Mouse (Mus musculus) fat pad, adult 2 months (tissue): ENCODE results near the gene Spryd3.

Source experiments
- DNase-seq: peaks from one replicate; pipeline ENCODE4 v3.0.0-alpha.2; 2011; ENCODE audit warnings: low read depth, low spot score; ENCODE audit errors: extremely low read depth

The Spryd3 gene

DNA sequence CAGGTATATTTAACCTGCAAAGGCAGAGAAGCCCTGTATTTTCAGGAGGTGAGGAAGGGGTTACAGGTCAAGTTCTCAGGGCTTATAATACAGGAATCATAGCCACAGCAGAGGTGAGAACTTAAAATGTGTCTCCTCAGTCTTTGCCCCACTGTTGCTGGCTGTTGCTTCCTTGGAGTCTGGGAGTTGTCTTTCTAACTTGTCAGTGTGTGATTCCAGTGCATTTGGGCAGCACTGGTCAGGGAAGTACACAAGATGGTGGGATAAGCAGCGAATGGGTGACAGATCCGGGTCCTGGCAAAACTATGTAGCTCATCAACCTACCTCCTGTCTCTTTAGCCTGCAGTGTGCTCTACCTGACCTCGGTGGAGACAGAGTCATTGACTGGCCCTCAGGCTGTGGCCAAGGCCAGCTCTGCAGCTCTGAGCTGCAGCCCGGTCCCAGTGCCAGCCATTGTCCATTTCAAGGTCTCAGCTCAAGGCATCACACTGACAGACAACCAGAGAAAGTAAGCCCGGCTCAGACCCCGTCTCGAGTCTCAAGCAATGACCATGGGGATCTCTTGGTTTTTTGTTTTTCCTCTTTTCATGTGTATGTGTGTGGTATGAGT is 21.3 kb downstream of the Spryd3 start:
- DNase-seq = no peak

DNA sequence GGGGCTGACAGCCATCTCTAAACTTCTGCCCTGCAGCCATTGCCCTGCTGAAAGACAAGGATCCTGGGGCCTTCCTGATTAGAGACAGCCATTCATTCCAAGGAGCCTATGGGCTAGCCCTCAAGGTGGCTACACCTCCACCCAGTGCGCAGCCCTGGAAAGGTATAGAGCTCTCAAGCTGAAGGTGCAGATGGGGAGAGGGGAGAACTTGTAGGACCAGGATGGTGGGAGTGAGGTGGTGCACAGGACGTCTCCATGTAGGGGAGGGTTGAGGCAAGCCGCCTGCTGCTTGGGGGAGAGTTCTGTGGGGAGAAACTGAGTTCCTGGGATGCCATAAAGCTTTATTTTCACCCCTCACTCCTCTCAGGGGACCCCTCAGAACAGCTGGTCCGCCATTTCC is 22.4 kb downstream of the Spryd3 start:
- DNase-seq = no peak

DNA sequence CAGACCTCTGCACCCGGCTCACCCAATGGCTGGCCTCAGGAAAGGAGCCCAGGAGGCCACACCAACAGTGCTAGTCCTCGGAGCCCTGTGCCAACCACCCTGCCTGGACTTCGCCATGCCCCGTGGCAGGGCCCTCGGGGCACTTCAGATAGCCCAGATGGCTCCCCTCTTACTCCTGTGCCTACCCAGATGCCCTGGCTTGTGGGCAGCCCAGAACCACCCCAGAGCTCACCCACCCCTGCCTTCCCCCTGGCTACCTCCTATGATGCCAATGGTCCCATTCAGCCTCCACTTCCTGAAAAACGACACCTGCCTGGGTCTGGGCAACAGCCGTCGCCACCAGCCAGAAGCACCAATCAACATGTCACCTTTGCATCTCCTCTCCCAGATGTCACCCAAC is 23.2 kb downstream of the Spryd3 start:
- no peak for DNase-seq

DNA sequence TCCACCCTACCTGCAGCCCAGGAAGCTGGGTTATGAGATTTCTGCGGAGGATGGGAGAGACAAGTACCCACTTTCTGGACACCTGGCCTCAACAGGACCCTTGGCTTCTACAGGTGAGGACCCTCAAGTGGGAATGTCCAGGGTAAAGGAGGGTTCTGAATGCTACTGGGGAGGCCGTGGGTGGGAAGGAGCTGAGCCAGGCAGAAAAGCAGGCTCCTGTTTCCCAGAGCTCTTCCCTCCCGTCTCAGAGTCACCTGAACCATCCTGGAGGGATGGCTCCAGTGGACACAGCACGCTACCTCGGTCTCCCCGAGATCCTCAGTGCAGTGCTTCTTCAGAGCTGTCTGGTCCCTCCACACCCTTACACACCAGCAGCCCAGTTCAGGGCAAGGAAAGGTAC is 23.9 kb downstream of the Spryd3 start:
- no peak for DNase-seq

DNA sequence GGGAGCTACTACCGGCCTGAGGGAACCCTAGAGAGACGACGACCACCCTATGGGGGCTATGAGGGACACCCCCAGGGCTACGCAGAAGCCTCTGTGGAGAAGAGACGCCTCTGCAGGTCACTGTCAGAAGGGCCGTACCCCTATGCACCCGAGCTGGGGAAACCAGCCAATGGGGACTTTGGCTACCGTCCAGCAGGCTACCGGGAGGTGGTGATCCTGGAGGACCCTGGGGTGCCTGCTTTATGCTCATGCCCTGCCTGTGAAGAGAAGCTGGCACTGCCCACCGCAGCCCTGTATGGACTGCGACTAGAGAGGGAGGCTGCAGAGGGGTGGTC is 24.6 kb downstream of the Spryd3 start:
- DNase-seq = no peak

DNA sequence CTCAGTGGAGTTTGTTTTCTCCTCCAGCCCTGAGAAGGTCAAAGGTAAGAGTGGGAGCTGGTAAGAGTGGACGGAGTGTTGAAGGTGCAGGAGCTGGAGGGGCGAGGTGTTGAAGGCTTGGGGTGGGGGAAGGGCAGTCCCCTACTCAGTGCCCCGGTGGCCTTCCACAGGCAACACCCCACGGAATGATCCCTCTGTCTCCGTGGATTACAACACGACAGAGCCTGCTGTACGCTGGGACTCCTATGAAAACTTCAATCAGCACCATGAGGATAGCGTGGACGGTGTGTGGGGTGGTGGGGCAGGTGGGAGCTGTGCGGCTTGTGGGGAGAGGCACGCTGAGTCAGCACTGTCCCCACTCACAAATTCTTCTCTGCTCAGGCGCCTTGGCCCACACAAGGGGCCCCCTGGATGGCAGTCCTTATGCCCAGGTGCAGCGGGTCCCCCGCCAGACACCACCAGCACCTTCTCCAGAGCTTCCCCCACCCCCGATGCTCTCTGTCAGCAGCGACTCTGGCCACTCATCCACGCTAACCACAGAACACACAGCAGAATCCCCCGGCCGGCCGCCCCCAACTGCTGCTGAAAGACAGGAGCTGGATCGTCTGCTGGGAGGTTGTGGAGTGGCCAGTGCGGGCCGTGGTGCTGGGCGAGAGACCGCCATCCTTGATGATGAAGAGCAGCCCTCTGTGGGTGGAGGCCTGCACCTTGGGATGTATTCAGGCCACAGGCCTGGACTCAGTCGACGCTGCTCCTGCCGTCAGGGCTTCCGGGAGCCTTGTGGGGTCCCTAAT is 25.1 kb downstream of the Spryd3 start:
- DNase-seq = no peak

DNA sequence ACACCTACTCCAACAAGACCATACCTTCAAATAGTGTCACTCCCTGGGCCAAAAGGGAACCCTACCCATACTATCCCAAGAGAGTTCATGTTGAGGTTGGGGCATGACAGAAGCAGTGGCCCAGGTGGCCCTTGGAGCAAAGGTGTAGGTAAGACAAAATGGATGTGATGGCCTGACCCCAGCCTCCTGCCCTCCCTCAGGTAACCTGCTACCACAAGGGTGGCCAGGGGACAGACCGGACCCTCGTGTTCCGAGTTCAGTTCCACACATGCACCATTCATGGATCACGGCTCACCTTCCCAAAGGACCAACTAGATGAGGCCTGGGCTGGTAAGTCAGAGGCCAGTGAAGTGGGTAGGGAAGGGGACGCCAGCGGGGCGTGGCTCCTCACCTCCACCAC is 25.8 kb downstream of the Spryd3 start:
- no peak for DNase-seq

DNA sequence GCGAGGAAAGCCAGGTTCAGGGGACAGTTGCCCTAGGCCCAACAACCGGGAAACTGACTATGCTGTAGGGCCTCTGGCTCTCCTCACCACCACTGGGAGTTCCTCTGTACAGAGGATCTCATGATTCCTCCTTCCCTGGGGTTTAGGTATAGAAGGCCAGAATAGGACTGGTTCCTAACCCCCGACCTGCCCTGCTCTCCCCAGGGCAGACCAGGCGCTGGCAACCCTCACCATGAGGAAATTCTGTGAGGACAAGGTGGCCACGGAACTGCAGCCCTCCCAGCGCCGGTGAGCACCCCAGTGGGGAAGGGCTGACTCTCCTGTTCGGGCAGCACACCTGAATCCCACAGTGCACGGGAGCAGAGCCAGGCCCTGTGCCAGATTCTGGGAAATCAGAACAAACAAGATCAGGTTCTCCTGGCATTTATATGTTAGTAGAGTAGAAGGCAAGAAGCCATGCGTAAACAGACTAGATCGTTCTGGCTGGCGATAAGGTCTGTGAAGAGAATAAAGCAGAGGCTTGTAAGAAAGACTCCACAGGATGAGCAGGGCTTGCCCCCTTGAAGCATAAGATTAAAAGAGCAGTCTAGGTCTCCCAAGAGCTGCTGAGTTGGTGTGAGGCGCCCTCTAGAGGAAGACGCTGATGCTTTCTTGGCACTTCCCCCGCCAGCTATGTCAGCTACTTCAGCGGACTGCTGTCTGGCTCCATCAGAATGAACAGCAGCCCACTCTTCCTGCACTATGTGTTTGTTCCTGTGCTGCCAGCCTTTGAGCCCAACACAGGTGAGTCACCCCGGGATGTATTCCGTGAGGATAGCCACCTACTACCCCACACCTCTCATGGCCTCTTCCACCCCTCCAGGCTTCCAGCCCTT is 27.1 kb downstream of the Spryd3 start:
- DNase-seq = no peak

DNA sequence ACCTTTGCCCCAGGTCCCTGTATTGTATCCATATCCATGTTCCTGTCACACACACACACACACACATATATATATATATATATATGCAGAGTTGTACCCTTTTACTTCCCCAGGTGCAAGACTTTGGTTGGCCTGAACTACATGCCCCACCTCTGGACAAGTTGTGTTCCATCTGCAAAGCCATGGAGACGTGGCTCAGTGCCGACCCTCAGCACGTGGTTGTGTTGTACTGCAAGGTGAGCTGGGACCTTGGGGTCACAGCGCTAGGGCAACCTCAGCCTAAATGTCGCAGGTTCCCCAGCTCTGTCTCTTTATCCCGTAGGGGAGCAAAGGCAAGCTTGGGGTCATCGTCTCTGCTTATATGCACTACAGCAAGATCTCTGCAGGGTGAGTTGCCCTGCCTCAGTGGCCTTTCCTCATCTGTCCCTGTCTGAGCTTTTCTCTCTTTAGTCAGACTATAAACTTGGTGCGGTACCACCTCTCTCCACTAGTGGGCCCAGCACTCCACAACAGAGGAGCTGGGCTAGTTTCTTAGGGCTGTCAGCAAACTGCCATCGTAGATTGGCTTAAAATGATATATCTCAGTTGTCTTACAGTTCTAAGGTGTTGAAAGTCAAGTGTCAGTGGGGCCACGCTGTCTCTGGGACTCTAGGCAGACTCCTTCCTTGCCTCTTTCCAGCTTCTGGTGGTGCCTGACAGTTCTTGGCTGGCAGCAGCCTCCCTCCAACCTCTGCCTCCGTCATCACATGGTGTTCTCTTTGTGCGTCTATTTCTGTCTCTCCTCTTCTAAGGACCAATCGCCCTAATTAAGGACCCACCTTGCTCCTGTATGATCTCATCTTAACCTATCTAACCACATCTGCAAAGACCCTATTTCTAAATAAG is 28.1 kb downstream of the Spryd3 start:
- no peak for DNase-seq

DNA sequence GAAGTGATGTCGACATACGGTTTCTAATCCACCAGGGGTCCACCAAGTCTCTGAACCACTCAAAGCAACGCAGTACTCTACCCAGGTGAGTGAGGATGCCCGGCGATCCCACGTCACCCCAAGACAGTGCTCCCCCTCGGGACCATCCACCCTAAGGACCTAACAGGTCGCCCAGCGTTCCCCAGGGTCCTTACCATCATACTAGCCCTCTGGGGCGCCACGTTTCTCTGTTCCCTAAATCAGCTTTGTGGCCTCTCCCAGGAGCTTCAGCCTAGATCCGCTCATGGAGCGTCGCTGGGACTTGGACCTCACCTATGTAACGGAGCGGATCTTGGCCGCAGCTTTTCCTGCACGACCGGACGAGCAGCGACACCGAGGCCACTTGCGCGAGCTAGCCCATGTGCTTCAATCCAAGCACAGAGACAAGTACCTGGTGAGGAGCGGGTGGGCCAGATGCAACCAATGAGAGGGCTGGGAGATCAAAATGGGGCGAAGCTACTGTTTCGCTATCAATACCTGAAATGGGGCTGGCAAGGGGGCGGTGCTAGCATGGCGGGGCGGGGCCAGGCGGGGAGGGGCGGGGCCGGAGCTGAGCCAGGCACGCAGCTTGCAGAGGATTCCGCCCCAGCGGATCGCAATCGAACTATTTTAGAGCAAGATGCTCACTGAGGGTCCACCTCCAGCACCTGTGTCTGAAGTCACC is 29.1 kb downstream of the Spryd3 start:
- no peak for DNase-seq

DNA sequence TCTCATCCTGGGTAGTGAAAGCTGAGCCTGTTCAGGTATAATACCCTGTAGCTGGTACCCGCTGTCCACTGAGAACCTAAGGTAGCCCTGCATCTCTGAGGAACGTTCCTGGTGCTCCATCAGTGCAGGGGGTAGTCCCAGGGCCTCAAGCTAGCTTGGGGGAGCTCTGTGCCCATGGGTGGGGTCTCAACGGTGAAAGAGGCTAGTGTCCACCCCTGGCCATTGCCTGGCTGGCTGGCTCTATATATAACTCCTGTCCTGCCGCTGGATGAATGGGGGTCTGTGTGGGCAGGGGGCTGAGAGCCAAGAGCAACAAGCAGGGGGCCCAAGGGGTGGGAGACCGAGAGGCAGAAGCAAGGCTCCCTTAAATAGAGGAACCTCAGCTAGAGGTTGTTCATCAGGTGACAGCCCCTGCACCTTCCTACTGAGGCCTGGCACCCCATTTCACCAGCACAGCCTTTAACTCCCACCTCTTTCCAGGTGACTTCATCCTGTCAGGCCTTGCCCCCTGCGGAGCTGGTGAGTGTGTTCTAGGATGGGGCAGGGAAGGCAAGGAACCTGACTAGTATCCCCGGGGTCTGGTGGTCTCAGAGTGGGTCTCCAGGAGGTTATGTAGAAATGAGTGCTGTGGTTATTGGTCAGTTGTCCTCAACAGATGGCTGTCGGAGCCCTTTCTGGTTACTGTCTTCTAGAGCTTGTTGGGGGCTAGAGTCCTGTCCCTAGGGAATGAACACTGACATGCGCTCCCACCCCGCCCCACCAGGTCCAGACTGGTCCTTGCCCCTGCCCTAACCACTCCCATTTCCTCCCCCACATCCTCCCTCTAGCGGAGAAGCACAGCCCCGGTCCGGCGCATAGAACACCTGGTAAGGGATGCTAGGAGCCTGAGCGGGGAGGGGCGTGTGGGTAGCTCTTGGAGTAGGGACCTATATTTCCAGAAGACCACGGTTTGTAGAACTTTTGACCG is 30.0 kb downstream of the Spryd3 start:
- DNase-seq = no peak

DNA sequence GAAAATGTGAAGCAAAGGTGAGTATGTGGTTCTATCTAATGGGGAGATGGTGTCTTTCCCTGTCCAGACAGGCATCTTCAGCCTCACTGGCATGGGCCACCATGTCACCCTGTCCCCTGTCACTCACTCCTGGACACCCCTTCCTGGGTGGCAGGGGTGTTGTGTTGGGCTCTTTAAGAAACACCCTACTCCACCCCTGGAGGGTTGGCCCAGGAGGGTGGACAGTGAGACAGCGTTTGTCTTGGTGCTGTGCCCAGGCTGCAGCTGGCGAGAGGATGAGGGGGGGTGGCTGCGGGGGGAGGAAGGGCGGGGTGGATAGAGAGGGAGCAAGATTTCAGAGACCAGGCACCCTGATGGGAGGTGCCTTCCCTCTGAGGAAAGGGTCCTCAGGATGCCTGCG is 30.7 kb downstream of the Spryd3 start:
- DNase-seq = no peak

DNA sequence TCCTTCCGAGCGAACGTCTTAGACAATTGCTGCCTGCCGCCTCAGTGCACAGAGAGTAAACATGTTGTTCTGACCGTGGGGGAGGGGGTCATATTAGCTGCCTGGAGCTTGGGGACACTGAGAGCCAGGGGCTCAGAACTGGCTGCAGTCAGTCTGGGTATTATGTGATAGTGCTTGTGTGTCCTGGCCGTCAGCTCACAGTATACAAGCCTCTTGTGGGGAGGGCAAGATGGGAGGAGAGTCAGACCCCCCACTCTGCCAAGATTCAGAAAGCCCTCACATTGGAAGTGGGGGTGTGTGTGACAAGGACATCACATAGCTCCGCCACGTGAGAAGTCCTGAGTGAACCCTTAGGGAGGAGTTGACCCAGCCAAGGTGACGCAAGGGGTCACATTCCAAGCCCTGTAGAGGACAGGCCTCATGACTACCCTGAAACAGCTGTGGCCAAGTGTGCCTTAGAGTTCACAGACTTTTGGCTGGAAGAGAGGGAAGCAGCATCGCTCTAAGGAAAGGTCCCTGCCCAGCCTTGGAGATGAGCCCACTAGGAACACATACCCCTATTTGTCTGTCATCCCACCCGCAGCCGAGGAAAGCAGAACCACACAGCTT is 32.0 kb downstream of the Spryd3 start:
- DNase-seq = no peak

DNA sequence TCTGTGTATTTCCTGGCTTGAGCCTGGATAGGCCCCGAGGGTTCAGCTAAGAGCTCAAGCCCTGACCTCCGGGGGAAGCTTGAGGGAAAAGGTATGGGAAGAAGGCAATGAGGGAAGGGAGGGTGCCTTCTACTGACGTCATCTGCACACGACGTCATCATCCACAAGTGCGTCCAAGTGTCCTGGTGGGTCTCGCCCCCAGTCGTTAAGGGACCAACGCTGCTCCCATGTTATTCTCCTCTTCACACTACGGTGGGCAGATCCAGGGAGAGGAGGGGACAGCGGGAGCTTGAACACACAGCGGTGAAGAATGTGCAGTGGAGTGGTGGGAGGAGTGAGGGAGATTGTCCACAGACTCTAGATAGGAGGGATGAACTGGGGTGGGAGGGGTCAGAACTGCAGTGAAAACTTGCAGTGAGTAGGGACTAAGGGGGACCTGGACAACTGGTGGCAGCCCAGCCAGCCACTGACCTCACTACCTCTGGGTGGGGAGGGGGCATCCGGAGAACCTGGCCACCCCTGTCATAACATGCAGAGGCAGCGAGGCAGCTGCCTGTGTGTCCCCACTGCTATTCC is 32.6 kb downstream of the Spryd3 start:
- DNase-seq = no peak

DNA sequence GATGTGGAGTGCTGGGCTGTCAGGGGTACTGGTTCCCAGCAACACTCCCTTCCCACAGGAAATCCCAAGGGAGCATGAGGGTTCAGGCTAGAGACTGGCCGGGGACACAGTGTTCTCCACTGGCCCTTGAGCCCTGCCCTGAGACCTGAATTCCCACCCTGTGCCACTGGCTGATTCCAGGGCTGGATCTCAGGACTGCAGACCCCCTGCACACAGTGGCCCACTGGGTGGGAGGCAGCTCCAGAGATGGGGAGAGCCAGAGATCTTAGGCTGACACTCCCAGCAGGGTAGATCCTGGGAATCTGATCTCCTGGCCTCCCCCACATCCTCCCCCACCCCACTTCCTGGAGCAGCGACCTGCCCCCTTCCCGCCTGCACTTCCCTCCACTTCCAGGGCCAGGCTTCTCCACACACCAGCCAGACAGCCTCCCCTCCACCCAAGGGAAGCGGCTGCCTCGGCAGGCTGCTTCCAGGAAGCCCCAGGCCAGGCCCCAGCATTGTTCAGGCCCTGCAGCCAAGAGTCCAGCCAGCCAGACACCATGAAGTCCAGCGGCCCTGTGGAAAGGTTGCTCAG is 33.4 kb downstream of the Spryd3 start:
- DNase-seq = no peak

DNA sequence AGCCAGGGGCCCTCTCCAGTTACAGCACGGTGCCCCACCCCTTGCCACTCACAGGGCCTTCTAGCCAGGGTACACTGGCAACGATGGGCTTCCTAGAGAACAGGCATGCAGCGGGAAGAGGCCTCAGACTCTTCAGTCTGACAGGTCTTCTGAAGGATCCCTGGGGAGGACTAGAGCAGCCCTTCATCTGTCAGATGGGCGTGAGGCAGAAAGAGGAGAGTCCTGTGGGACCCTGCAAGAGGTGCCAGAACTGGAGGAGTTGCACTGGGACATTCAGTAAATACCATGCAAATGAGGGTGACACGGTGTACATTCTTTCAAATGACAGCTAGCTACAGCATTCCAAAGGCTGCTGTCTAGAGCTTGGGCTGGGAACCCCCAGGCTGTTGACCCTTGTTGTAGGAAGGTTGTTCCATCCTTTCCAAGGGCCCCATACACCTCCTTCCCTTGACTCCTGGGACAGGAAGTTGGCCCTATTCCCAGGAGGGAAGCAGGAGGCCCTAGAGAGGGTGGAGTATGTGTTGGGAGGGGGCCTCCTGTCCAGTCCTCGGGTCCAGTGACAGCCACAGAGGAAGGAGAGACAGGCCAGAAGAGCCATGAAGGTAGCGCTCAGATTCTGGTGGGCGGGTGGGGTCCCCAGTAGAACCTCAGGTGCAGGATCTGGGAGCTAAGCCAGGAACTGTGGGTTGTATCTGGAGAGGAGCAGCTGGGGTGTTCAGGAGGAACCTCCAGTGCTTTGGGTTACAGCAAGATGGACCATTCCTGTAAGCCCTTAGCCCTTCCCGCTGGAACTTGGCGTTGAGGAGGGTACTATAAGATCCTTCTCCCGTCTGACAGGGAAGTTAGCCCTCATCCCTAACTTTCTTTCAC is 34.1 kb downstream of the Spryd3 start:
- DNase-seq = no peak

DNA sequence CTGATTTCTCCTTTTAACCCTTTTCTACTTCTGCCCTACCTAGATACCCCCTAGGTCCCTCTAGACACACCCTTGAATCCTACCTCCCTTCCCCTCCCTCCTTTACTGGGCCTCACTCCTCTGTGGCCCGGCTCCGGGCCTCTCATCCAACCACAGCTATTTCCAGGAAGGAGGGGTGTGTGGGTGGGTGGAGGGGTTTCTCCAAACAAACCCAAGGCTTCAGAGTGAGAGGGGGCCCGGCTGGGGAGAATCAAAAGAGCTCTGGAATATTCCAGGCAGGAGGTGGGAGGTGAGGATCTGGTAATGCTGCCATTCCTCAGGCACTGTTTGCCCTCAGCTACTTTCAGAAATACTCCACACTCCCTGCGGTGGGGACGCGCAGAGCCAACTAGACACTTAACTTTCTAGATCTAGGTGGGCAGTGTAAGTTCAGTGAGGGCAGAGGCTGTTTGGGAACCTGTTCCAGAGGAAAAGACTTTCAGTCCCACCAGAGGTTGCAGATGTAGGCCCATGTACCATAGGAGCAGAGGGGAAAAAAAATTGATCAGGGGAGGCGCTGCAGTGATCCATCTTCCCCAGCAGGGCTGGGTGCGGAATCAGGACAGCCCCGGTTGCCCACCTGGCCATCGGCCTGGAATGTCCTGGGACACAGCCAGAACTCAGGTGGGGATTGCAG is 34.9 kb downstream of the Spryd3 start:
- no peak for DNase-seq
